Mouse (Mus musculus): Measurements from ENCODE around the gene Muc5b. TPM values are rescaled to one million over a fixed set of nuclear protein-coding genes. Genes with fewer than 3 reads are reported as not detected.

Gene Muc5b
- not detected in 4 replicates for total RNA-seq (2023; ENCODE audit: inconsistent age)

DNA sequence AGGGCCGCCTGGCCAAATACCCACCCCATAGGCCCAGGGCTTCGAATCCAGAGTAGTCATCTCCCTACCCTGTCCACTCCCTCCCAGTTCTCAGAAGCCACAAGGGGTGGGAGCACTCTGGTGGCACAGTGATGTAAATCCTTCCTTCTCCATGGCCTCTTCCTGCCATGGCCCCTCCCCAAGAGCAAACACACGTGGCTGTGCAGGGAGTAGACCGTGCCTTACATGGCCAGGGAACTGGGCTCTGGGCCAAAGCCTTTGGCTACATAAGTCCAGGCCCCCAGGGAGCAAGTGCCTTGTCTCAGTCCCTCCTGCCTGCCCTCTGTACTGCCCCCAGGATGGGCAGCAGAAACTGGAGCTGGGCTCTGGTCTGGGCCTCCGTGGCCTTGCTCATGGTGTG is at the start of gene Muc5b:
Gene Muc5b (plus strand): TSS at position 292 of the 400 bp plus-strand sequence.

DNA sequence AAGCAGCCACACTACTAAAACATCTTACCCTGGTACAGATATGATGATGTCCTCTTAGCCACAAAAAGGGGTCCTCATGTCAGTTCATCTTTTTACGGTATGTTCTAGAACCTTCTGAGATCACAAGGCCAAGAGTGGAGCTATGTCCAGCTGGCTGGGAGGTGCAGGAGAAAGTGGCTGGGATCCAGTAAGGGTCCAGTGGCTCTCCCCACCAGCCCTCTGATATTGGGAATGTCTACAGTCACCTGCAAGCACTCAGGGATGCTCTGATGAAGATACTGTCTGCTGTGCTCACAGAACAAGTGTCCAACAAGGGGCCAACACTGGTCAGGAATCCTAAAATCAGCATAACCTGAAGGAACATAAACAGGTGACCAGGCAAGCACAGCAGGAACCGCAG is 79.5 kb downstream of the Muc5b start, which contains the start of gene Tollip:
Gene Tollip (minus strand): TSS at position 101 of the 400 bp plus-strand sequence.

Other genes with a start within 250 kb of the Muc5b start
- gene Muc6, start 183.8 kb upstream of the Muc5b start, total RNA-seq (2023; ENCODE audit: inconsistent age): not detected in 4 replicates
- gene Muc2, start 148.7 kb upstream of the Muc5b start, total RNA-seq (2023; ENCODE audit: inconsistent age): not detected in 4 replicates
- not detected in 4 replicates for gene Muc5ac, start 50.1 kb upstream of the Muc5b start, total RNA-seq (2023; ENCODE audit: inconsistent age)
- gene Tollip, start 79.4 kb downstream of the Muc5b start, total RNA-seq (2023; ENCODE audit: inconsistent age): 58.9 to 69.2 TPM (median 68.6 TPM) in 4 replicates
- gene Brsk2, start 110.7 kb downstream of the Muc5b start, total RNA-seq (2023; ENCODE audit: inconsistent age): not detected in 4 replicates
- 34.0 to 35.6 TPM (median 34.9 TPM) in 4 replicates for gene Mob2, start 222.0 kb downstream of the Muc5b start, total RNA-seq (2023; ENCODE audit: inconsistent age)